Mouse (Mus musculus): ENCODE data around the gene Gm525. TPM values are rescaled to one million over a fixed set of nuclear protein-coding genes. Genes with fewer than 3 reads are reported as not detected.

Gene Gm525
- polyA plus RNA-seq, 1 experiment from 2014 or later = 2.1 TPM

DNA sequence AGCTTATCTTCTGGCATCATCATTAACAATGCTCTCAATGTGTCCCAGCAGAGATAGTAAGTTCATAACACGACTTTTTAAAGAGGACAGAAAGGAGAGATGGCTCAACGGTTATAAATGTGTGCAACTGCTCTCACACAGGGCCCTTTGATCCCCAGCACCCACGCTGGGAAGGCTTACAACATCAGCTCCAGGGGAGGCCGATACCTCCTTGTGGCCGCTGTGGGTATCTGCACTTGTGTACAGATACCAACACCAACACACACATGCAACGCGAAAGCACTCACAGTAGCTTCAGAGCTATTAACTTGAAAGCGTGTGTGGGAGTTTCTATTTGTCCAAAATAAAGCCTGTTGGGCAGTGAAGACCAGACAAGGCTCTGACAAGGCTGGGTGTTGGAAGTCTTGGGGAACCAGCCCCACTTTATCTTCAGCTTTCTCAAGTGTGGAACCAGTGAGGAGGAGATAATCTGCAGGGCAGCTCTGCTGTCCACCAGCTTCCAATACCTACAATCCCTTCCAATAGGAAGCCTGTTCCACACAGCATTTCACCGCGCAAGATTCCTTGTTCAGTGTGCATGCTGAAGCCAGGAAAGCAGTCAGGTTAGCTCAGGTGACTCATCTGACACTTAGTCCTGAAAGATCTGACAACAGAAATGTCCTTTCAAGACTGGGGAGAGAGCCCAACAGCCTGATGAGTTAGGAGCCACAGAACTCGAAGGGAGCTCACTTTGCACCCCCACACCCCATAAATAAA lies 14.9 kb upstream of the Gm525 start:
- peaks cover 22% of the 10 kb centered on the region for H3K4me1 ChIP-seq (ENCODE audit: control insufficient read depth, insufficient read depth, low read length)
- peak overlapping the region; percentile 86 for H3K4me3 ChIP-seq (replicated peaks; ENCODE audit: low read length)
- H3K9me3 ChIP-seq (replicated peaks; ENCODE audit: control insufficient read depth, low read length) = no peaks in the 10 kb centered on the region
- H3K27ac ChIP-seq (ENCODE audit: low read length) = no peak overlapping the region
- H3K4me2 ChIP-seq (ENCODE audit: low read depth, low read length) = peak overlapping the region; percentile 97
- ATAC-seq (ENCODE audit: insufficient read depth, low FRiP score) = no peak
- WGBS = 63% methylated on average over 11 of the region's 11 CpGs
- H3K9ac ChIP-seq (ENCODE audit: low read length) = peak overlapping the region; percentile 18; the same call in 1 of the 2 replicates
- H3K36me3 ChIP-seq (ENCODE audit: control insufficient read depth, insufficient read depth, low read length) = no peaks in the 10 kb centered on the region
- no peaks in the 10 kb centered on the region for H3K27me3 ChIP-seq (ENCODE audit: control insufficient read depth, insufficient read depth, low read length)

GRCm38 (mm10) chr11:89059919-89060422 lies 13.7 kb upstream of the Gm525 start:
- peak; percentile 50; the same call in 1 of the 2 replicates for ATAC-seq (ENCODE audit: insufficient read depth, low FRiP score)
- Histone ChIP-seq H3K27me3 (ENCODE audit: control insufficient read depth, insufficient read depth, low read length) (no peaks in the 10 kb centered on the region), H3K4me1 (ENCODE audit: control insufficient read depth, insufficient read depth, low read length) (peaks cover 22% of the 10 kb centered on the region), H3K27ac (ENCODE audit: low read length) (peak overlapping the region; percentile 68), H3K9me3 (replicated peaks; ENCODE audit: control insufficient read depth, low read length) (no peaks in the 10 kb centered on the region), H3K4me2 (ENCODE audit: low read depth, low read length) (peak overlapping the region; percentile 97), H3K9ac (ENCODE audit: low read length) (peak overlapping the region; percentile 82), H3K4me3 (replicated peaks; ENCODE audit: low read length) (peak overlapping the region; percentile 86), H3K36me3 (ENCODE audit: control insufficient read depth, insufficient read depth, low read length) (no peaks in the 10 kb centered on the region)
- WGBS = under 1% methylated on average over 33 of the region's 33 CpGs

- H3K4me2 ChIP-seq (ENCODE audit: low read depth, low read length) = peak overlapping the region; percentile 97
- peak overlapping the region; percentile 82 for H3K9ac ChIP-seq (ENCODE audit: low read length)
- H3K9me3 ChIP-seq (replicated peaks; ENCODE audit: control insufficient read depth, low read length) = no peaks in the 10 kb centered on the region
- peak overlapping the region; percentile 68 for H3K27ac ChIP-seq (ENCODE audit: low read length)
- no peaks in the 10 kb centered on the region for H3K27me3 ChIP-seq (ENCODE audit: control insufficient read depth, insufficient read depth, low read length)
- no peaks in the 10 kb centered on the region for H3K36me3 ChIP-seq (ENCODE audit: control insufficient read depth, insufficient read depth, low read length)
- peak overlapping the region; percentile 86 for H3K4me3 ChIP-seq (replicated peaks; ENCODE audit: low read length)
- H3K4me1 ChIP-seq (ENCODE audit: control insufficient read depth, insufficient read depth, low read length) = peaks cover 22% of the 10 kb centered on the region
- ATAC-seq (ENCODE audit: insufficient read depth, low FRiP score) = peak; percentile 94
- under 1% methylated on average over 63 of the region's 63 CpGs for WGBS
Measured at GRCm38 (mm10) chr11:89060423-89061089, 13.1 kb upstream of the Gm525 start.

GRCm38 (mm10) chr11:89061362-89061761 lies 12.3 kb upstream of the Gm525 start:
- H3K9me3 ChIP-seq (replicated peaks; ENCODE audit: control insufficient read depth, low read length) = no peaks in the 10 kb centered on the region
- ATAC-seq (ENCODE audit: insufficient read depth, low FRiP score) = no peak
- H3K4me1 ChIP-seq (ENCODE audit: control insufficient read depth, insufficient read depth, low read length) = peaks cover 18% of the 10 kb centered on the region
- no peak overlapping the region for H3K9ac ChIP-seq (ENCODE audit: low read length)
- H3K27ac ChIP-seq (ENCODE audit: low read length) = no peak overlapping the region
- no peak overlapping the region for H3K4me3 ChIP-seq (replicated peaks; ENCODE audit: low read length)
- no peaks in the 10 kb centered on the region for H3K27me3 ChIP-seq (ENCODE audit: control insufficient read depth, insufficient read depth, low read length)
- 81% methylated on average over 7 of the region's 7 CpGs for WGBS
- H3K4me2 ChIP-seq (ENCODE audit: low read depth, low read length) = no peak overlapping the region
- no peaks in the 10 kb centered on the region for H3K36me3 ChIP-seq (ENCODE audit: control insufficient read depth, insufficient read depth, low read length)

DNA sequence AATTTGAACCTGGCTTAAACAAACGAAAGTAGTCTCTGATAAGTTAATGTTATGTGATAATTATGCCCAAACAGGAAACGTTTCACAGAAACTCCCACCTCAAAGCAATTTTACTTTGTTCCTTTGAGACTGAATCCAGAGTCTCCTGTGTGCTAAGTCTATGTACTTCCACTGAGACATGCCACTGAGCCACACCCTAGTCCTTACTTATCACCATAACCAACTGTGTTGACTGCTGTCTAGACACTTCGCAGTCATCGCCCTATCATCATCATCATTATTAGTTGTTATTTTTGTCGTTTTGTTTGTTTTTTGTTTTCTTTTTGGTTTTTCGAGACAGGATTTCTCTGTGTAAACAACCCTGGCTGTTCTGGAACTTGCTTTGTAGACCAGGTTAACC lies 9.3 kb upstream of the Gm525 start:
- H3K9me3 ChIP-seq (replicated peaks; ENCODE audit: control insufficient read depth, low read length) = no peaks in the 10 kb centered on the region
- no peak overlapping the region for H3K27ac ChIP-seq (ENCODE audit: low read length)
- no peaks in the 10 kb centered on the region for H3K36me3 ChIP-seq (ENCODE audit: control insufficient read depth, insufficient read depth, low read length)
- 71% methylated on average over 6 of the region's 6 CpGs for WGBS
- H3K4me2 ChIP-seq (ENCODE audit: low read depth, low read length) = no peak overlapping the region
- no peak overlapping the region for H3K4me3 ChIP-seq (replicated peaks; ENCODE audit: low read length)
- H3K4me1 ChIP-seq (ENCODE audit: control insufficient read depth, insufficient read depth, low read length) = peaks cover 6% of the 10 kb centered on the region
- H3K9ac ChIP-seq (ENCODE audit: low read length) = no peak overlapping the region
- H3K27me3 ChIP-seq (ENCODE audit: control insufficient read depth, insufficient read depth, low read length) = no peaks in the 10 kb centered on the region
- ATAC-seq (ENCODE audit: insufficient read depth, low FRiP score) = no peak

- WGBS = 98% methylated on average over 3 of the region's 3 CpGs
- no peak overlapping the region for H3K27ac ChIP-seq (ENCODE audit: low read length)
- no peaks in the 10 kb centered on the region for H3K27me3 ChIP-seq (ENCODE audit: control insufficient read depth, insufficient read depth, low read length)
- H3K4me1 ChIP-seq (ENCODE audit: control insufficient read depth, insufficient read depth, low read length) = no peaks in the 10 kb centered on the region
- no peaks in the 10 kb centered on the region for H3K9me3 ChIP-seq (replicated peaks; ENCODE audit: control insufficient read depth, low read length)
- no peak overlapping the region for H3K4me3 ChIP-seq (replicated peaks; ENCODE audit: low read length)
- ATAC-seq (ENCODE audit: insufficient read depth, low FRiP score) = no peak
- H3K9ac ChIP-seq (ENCODE audit: low read length) = no peak overlapping the region
- H3K36me3 ChIP-seq (ENCODE audit: control insufficient read depth, insufficient read depth, low read length) = no peaks in the 10 kb centered on the region
- no peak overlapping the region for H3K4me2 ChIP-seq (ENCODE audit: low read depth, low read length)
Measured at GRCm38 (mm10) chr11:89065297-89065696, 8.3 kb upstream of the Gm525 start.

GRCm38 (mm10) chr11:89066126-89066525 lies 7.5 kb upstream of the Gm525 start:
- WGBS = 84% methylated on average over 6 of the region's 6 CpGs
- no peaks in the 10 kb centered on the region for H3K4me1 ChIP-seq (ENCODE audit: control insufficient read depth, insufficient read depth, low read length)
- ATAC-seq (ENCODE audit: insufficient read depth, low FRiP score) = no peak
- H3K4me3 ChIP-seq (replicated peaks; ENCODE audit: low read length) = no peak overlapping the region
- H3K27me3 ChIP-seq (ENCODE audit: control insufficient read depth, insufficient read depth, low read length) = no peaks in the 10 kb centered on the region
- H3K9ac ChIP-seq (ENCODE audit: low read length) = no peak overlapping the region
- no peaks in the 10 kb centered on the region for H3K36me3 ChIP-seq (ENCODE audit: control insufficient read depth, insufficient read depth, low read length)
- no peaks in the 10 kb centered on the region for H3K9me3 ChIP-seq (replicated peaks; ENCODE audit: control insufficient read depth, low read length)
- H3K4me2 ChIP-seq (ENCODE audit: low read depth, low read length) = no peak overlapping the region
- H3K27ac ChIP-seq (ENCODE audit: low read length) = no peak overlapping the region

DNA sequence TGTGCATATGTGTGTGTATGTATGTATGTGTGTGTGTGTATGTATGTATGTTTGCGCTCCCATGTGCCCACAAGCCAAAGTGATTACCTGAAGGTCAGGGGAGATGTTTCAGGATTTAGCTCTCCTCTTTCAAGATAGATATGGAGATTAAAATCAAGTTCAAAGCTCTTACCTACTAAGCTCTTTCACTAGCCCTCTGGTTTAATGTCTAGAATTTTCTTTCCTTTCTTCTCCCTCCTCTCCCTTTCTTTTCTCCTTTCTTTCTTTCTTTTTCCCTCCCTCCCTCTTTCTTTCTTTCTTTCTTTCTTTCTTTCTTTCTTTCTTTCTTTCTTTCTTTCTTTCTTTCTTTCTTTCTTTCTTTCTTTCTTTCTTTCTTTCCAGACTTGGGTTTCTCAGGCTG lies 6.9 kb upstream of the Gm525 start, which contains the start of gene Dgke:
Dgke (minus strand) TSS at position 101 of the 400 bp plus-strand sequence.
- H3K4me1 ChIP-seq (ENCODE audit: control insufficient read depth, insufficient read depth, low read length) = no peaks in the 10 kb centered on the region
- H3K9ac ChIP-seq (ENCODE audit: low read length) = no peak within 1 kb of the TSS
- H3K4me3 ChIP-seq (replicated peaks; ENCODE audit: low read length) = no peak within 1 kb of the TSS
- no peaks in the 10 kb centered on the region for H3K27me3 ChIP-seq (ENCODE audit: control insufficient read depth, insufficient read depth, low read length)
- no peak within 1 kb of the TSS for H3K4me2 ChIP-seq (ENCODE audit: low read depth, low read length)
- no peak within 1 kb of the TSS for H3K27ac ChIP-seq (ENCODE audit: low read length)
- WGBS = 81% methylated on average over 1 of the region's 1 CpGs
- no peaks in the 10 kb centered on the region for H3K36me3 ChIP-seq (ENCODE audit: control insufficient read depth, insufficient read depth, low read length)
- ATAC-seq (ENCODE audit: insufficient read depth, low FRiP score) = no peak
- no peaks in the 10 kb centered on the region for H3K9me3 ChIP-seq (replicated peaks; ENCODE audit: control insufficient read depth, low read length)

- Histone ChIP-seq H3K4me3 (replicated peaks; ENCODE audit: low read length) (no peak overlapping the region), H3K4me2 (ENCODE audit: low read depth, low read length) (no peak overlapping the region), H3K9me3 (replicated peaks; ENCODE audit: control insufficient read depth, low read length) (no peaks in the 10 kb centered on the region), H3K36me3 (ENCODE audit: control insufficient read depth, insufficient read depth, low read length) (no peaks in the 10 kb centered on the region), H3K27ac (ENCODE audit: low read length) (no peak overlapping the region), H3K9ac (ENCODE audit: low read length) (no peak overlapping the region), H3K4me1 (ENCODE audit: control insufficient read depth, insufficient read depth, low read length) (no peaks in the 10 kb centered on the region), H3K27me3 (ENCODE audit: control insufficient read depth, insufficient read depth, low read length) (no peaks in the 10 kb centered on the region)
- 74% methylated on average over 6 of the region's 6 CpGs for WGBS
- ATAC-seq (ENCODE audit: insufficient read depth, low FRiP score) = no peak; the same call in 1 of the 2 replicates
Measured at GRCm38 (mm10) chr11:89067301-89067822, 6.3 kb upstream of the Gm525 start.

All from stomach, embryonic 16.5 days (tissue).